Mouse (Mus musculus): Measurements from ENCODE around the gene Zfyve28. TPM values are rescaled to one million over a fixed set of nuclear protein-coding genes. Genes with fewer than 3 reads are reported as not detected.

Zfyve28 gene
- 0.16 and 0.24 TPM in 2 replicates for polyA plus RNA-seq (2015; fragmentation: Nextera tagmentation; extraction: Ambion mirVana)

DNA sequence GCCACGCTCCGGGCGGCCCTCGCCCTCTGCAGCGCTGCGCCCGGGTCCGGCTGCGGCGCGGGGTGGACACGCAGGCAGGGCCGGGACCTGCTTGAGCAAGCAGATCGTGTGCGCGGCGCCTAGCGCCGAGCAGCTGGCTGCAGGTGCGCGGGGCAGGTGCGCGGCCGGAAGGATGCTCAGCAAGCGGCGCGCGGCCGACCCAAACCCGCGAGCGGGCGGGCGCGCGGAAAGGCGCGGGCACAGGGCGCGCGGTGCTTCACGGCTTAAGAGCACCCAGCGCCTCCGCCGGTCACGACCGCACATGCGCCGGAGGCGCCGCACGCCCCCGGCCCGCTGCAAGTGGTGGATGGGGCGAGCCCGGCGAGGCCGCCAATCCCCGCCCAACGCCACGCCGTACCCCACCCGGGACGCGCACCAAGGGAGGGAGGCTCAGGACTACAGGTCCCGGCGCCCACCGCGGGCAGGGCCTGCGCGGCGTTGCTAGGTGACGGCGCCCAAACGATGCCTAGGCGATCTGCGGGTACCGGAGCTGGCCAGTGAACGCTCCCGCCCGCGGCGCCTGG, at the start of gene Zfyve28, which contains the start of gene Cfap99:
Gene Zfyve28, minus strand, starts transcription at position 296 of the 563 bp plus-strand sequence.
Gene Cfap99, plus strand, starts transcription at position 447 of the 563 bp plus-strand sequence.
- ATAC-seq (peak; percentile 86), DNase-seq (ENCODE audit: low spot score) (peak; percentile 67)
- Histone ChIP-seq H3K27me3 (replicated peaks; ENCODE audit: insufficient read depth, low read length) (peaks cover 37% of the 10 kb centered on the region), H3K9ac (replicated peaks; ENCODE audit: low read depth) (no peak within 1 kb of the TSS), H3K36me3 (ENCODE audit: insufficient read depth, low read length) (no peaks in the 10 kb centered on the region), H3K4me2 (replicated peaks; ENCODE audit: low read depth, low read length) (peak within 1 kb of the TSS; percentile 76), H3K4me1 (ENCODE audit: insufficient read depth, low read depth, low read length) (peaks cover 4% of the 10 kb centered on the region; the same call in 1 of the 2 replicates), H3K4me3 (ENCODE audit: low read depth, low read length) (peak within 1 kb of the TSS; percentile 49), H3K9me3 (ENCODE audit: low read length) (no peaks in the 10 kb centered on the region), H3K27ac (ENCODE audit: low read length) (no peak within 1 kb of the TSS)
- WGBS = under 1% methylated on average over 68 of the region's 83 CpGs
- TF ChIP-seq CTCF (IDR thresholded peaks at IDR 0.05) = no peak
- no peak for TF ChIP-seq EP300 (IDR thresholded peaks at IDR 0.05)

DNA sequence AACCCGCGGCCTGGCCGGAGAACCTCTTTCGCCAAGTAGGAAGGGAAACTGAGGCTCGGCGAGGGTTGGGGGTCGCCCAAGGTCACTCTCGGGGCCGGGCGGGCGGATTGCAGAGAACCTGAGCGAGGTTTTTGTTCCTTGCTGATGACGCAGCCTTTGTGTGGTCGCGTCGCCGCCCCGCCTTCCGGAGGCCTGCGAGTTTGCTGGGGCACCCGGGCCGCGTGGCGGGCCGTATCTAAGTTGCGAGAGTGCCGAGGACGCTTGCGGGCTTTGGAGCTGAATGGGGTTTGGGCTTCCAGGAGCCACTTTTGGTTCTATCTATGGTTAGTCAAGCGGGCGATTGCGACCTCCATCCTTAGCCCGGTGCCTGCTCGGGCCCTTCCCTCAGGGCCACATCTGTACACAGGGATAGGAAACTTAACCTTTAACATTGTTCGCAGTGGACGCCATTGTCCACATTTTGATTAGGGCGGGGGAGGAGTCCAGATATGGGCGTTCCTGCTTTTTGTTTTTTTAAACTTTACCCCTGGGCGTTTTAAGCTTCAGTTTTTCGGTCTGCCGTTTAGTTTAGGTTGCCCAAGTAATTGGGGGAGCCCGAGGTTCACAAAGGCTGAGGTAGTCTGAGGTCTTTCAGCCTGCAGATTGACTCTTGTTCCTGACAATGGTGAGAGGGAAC, 48.7 kb upstream of the Zfyve28 start:
- Histone ChIP-seq H3K27ac (ENCODE audit: low read length) (peak overlapping the region; percentile 99), H3K4me3 (ENCODE audit: low read depth, low read length) (peak overlapping the region; percentile 98), H3K36me3 (ENCODE audit: insufficient read depth, low read length) (no peaks in the 10 kb centered on the region), H3K4me1 (ENCODE audit: insufficient read depth, low read depth, low read length) (peaks cover 6% of the 10 kb centered on the region; the same call in 1 of the 2 replicates), H3K4me2 (replicated peaks; ENCODE audit: low read depth, low read length) (peak overlapping the region; percentile 68), H3K9ac (replicated peaks; ENCODE audit: low read depth) (peak overlapping the region; percentile 98), H3K27me3 (replicated peaks; ENCODE audit: insufficient read depth, low read length) (no peaks in the 10 kb centered on the region), H3K9me3 (ENCODE audit: low read length) (no peaks in the 10 kb centered on the region)
- ATAC-seq = peak; percentile 55
- TF ChIP-seq CTCF (IDR thresholded peaks at IDR 0.05) = no peak
- TF ChIP-seq EP300 (IDR thresholded peaks at IDR 0.05) = no peak
- under 1% methylated on average over 42 of the region's 42 CpGs for WGBS
- peak; percentile 75 for DNase-seq (ENCODE audit: low spot score)

- Histone ChIP-seq H3K9me3 (ENCODE audit: low read length) (no peaks in the 10 kb centered on the region), H3K27me3 (replicated peaks; ENCODE audit: insufficient read depth, low read length) (no peaks in the 10 kb centered on the region), H3K4me3 (ENCODE audit: low read depth, low read length) (peak within 1 kb of the TSS; percentile 98), H3K27ac (ENCODE audit: low read length) (peak within 1 kb of the TSS; percentile 99), H3K4me1 (ENCODE audit: insufficient read depth, low read depth, low read length) (peaks cover 6% of the 10 kb centered on the region; the same call in 1 of the 2 replicates), H3K9ac (replicated peaks; ENCODE audit: low read depth) (peak within 1 kb of the TSS; percentile 98), H3K36me3 (ENCODE audit: insufficient read depth, low read length) (no peaks in the 10 kb centered on the region), H3K4me2 (replicated peaks; ENCODE audit: low read depth, low read length) (peak within 1 kb of the TSS; percentile 82)
- TF ChIP-seq CTCF (IDR thresholded peaks at IDR 0.05) (no peak), EP300 (IDR thresholded peaks at IDR 0.05) (peak; percentile 82)
- DNase-seq (ENCODE audit: low spot score) (peak; percentile 100), ATAC-seq (peak; percentile 97)
- under 1% methylated on average over 47 of the region's 67 CpGs for WGBS
Observed at GRCm38 (mm10) chr5:34336097-34336774, 48.0 kb upstream of the Zfyve28 start, which contains the start of gene Rnf4. Rnf4 (plus strand) TSS chr5:34336289.

DNA sequence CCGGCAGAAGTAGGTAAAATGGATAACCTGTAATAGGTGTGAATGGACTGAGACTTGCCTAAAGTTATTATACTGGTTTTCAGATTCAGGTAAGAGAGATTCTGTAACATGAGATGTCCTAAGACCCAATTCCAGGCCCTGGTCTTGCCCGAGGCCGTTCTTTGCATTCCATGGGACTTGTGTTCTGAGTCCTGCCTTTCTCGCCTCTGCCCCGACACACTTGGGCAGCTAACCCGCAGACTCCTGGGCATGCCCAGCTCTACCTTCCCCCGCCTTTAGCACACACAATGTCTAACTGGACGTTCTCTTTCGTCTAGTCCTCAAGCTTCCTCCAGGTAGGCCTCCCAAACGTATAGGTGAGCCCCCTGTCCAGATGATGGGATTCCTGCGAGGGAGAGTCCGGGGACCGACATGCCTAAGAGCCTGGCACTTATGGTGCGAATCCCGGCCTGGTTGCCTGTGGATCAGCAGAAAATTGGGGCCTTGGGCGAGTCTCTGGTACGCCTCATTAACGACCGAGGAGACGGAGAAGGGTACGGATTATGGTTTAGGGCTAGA, 47.4 kb upstream of the Zfyve28 start:
- ATAC-seq (peak; percentile 44), DNase-seq (ENCODE audit: low spot score) (peak; percentile 60)
- Histone ChIP-seq H3K9ac (replicated peaks; ENCODE audit: low read depth) (peak overlapping the region; percentile 98), H3K27ac (ENCODE audit: low read length) (peak overlapping the region; percentile 99), H3K36me3 (ENCODE audit: insufficient read depth, low read length) (no peaks in the 10 kb centered on the region), H3K4me1 (ENCODE audit: insufficient read depth, low read depth, low read length) (peaks cover 6% of the 10 kb centered on the region; the same call in 1 of the 2 replicates), H3K9me3 (ENCODE audit: low read length) (no peaks in the 10 kb centered on the region), H3K27me3 (replicated peaks; ENCODE audit: insufficient read depth, low read length) (no peaks in the 10 kb centered on the region), H3K4me2 (replicated peaks; ENCODE audit: low read depth, low read length) (peak overlapping the region; percentile 82), H3K4me3 (ENCODE audit: low read depth, low read length) (peak overlapping the region; percentile 98)
- WGBS = 1% methylated on average over 21 of the region's 21 CpGs
- TF ChIP-seq CTCF (IDR thresholded peaks at IDR 0.05) (no peak), EP300 (IDR thresholded peaks at IDR 0.05) (no peak)

DNA sequence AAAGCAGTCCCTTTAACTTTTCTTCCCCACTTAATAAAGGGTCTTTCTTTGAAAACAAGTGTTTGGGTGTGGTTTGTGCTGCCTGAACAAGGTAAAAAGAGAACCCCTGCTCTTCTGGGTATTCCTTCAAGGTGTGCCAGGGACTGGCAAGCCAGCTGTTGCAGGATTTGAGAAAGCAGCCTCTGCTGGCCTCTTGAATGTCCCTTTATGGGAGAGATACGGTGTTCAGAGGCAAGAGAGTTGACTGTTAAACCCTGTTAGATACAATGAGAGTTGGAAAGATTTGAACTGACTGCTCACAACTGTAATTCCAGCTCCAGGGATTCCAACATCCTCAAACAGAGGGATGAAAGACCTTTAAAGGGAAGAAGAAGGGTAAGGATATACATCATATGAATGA, 45.8 kb upstream of the Zfyve28 start:
- H3K27me3 ChIP-seq (replicated peaks; ENCODE audit: insufficient read depth, low read length) = no peaks in the 10 kb centered on the region
- TF ChIP-seq CTCF (IDR thresholded peaks at IDR 0.05) (no peak), EP300 (IDR thresholded peaks at IDR 0.05) (no peak)
- no peak for ATAC-seq
- H3K27ac ChIP-seq (ENCODE audit: low read length) = no peak overlapping the region
- no peak overlapping the region for H3K4me3 ChIP-seq (ENCODE audit: low read depth, low read length)
- no peak overlapping the region for H3K4me2 ChIP-seq (replicated peaks; ENCODE audit: low read depth, low read length)
- no peak overlapping the region for H3K9ac ChIP-seq (replicated peaks; ENCODE audit: low read depth)
- H3K9me3 ChIP-seq (ENCODE audit: low read length) = no peaks in the 10 kb centered on the region
- 100% methylated on average over 1 of the region's 1 CpGs for WGBS
- peaks cover 6% of the 10 kb centered on the region; the same call in 1 of the 2 replicates for H3K4me1 ChIP-seq (ENCODE audit: insufficient read depth, low read depth, low read length)
- no peak for DNase-seq (ENCODE audit: low spot score)
- no peaks in the 10 kb centered on the region for H3K36me3 ChIP-seq (ENCODE audit: insufficient read depth, low read length)

DNA sequence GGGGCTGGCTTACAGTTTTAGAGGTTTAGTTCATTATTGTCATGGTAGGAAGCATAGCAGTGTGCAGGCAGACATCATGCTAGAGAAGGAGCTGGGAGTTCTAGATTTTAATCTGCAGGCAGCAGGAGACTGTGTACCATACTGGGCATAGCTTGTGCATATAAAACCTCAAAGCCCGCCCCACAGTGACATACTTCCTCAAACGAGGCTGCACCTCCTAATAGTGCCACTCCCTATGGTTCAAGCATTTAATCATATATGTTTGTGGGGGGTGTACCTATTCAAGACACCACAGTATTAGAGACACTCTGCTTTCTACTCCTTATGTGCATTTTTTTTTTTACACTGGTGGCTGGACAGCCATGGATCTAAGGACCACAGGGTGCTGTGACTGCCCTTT, 41.9 kb upstream of the Zfyve28 start:
- no peak overlapping the region for H3K4me3 ChIP-seq (ENCODE audit: low read depth, low read length)
- H3K9ac ChIP-seq (replicated peaks; ENCODE audit: low read depth) = no peak overlapping the region
- DNase-seq (ENCODE audit: low spot score) (no peak), ATAC-seq (no peak)
- H3K36me3 ChIP-seq (ENCODE audit: insufficient read depth, low read length) = no peaks in the 10 kb centered on the region
- no peaks in the 10 kb centered on the region for H3K9me3 ChIP-seq (ENCODE audit: low read length)
- H3K27ac ChIP-seq (ENCODE audit: low read length) = no peak overlapping the region
- H3K27me3 ChIP-seq (replicated peaks; ENCODE audit: insufficient read depth, low read length) = no peaks in the 10 kb centered on the region
- no peak overlapping the region for H3K4me2 ChIP-seq (replicated peaks; ENCODE audit: low read depth, low read length)
- TF ChIP-seq EP300 (IDR thresholded peaks at IDR 0.05) (no peak), CTCF (IDR thresholded peaks at IDR 0.05) (no peak)
- no peaks in the 10 kb centered on the region for H3K4me1 ChIP-seq (ENCODE audit: insufficient read depth, low read depth, low read length)
- 82% methylated on average over 2 of the region's 2 CpGs for WGBS

Data from lung, postnatal 0 days (tissue).